Mouse (Mus musculus): ENCODE data around the gene Rab3il1. TPM values are rescaled to one million over a fixed set of nuclear protein-coding genes. Genes with fewer than 3 reads are reported as not detected.

The Rab3il1 gene
- polyA plus RNA-seq (2012; rRNA removed): 21.0 and 26.4 TPM in 2 replicates

DNA sequence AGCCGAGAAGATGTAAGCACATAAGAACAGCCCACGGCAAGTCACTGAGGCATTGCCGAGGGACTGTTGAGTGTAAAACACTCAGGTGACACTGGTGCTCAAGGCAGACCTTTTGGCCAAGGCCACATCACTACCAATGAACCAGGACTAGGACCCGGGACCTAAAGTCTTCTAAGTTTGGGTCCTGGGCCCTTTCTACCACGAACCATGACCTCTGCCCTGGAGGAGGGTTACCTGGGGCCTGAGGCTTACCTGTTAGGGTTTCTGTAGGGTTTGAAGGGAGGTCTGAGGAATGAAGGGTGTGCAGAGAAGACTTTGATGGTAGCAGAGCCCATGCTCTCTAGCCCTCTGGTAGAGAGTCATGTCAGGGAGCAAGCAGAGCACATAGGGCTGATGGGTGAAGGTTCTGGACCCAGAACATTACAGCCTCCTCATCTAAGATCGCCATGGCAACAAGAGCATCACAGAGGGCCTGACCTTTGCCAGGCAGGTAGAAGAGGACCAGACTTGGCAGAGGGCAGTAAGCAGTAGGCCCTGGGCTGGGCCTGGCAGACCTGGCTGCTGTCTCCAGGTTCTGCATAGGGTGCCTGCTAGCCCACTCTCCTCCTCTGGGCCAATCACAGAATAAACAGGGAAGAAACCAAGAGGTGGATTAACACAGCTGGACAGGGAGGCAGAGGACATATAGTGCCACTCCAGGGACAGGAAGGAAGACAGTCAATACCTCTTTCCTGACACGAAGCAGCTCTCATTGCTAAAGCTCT is at the start of gene Rab3il1, which contains the start of gene Best1:
TSS of gene Rab3il1 (plus strand) at position 464 of the 764 bp plus-strand sequence.
TSS of gene Best1 (minus strand) at position 428 of the 764 bp plus-strand sequence.

GRCm38 (mm10) chr19:9980258-9980657 is 21.2 kb upstream of the Rab3il1 start, which contains the start of gene Fth1:
Fth1 (plus strand) TSS chr19:9980598.

GRCm38 (mm10) chr19:10041388-10042148 is 40.1 kb downstream of the Rab3il1 start, which contains the start of gene Fads3:
Fads3 (plus strand) TSS chr19:10041569.

Other genes with a start within 250 kb of the Rab3il1 start
- not detected in 2 replicates for gene Scgb2a2, start 154.1 kb upstream of the Rab3il1 start, polyA plus RNA-seq (2012; rRNA removed)
- gene Incenp, start 102.1 kb upstream of the Rab3il1 start, polyA plus RNA-seq (2012; rRNA removed): 42.0 and 47.0 TPM in 2 replicates
- gene Fth1, start 21.1 kb upstream of the Rab3il1 start, polyA plus RNA-seq (2012; rRNA removed): 769 and 784 TPM in 2 replicates
- 0.91 and 0.99 TPM in 2 replicates for gene Best1, start within 50 bp of the Rab3il1 start, polyA plus RNA-seq (2012; rRNA removed)
- 35.8 and 40.4 TPM in 2 replicates for gene Fads3, start 39.9 kb downstream of the Rab3il1 start, polyA plus RNA-seq (2012; rRNA removed)
- gene Fads2, start 100.1 kb downstream of the Rab3il1 start, polyA plus RNA-seq (2012; rRNA removed): 147 and 162 TPM in 2 replicates
- gene Fads1, start 181.2 kb downstream of the Rab3il1 start, polyA plus RNA-seq (2012; rRNA removed): 125 and 133 TPM in 2 replicates
- 151 TPM in 2 replicates for gene Tmem258, start 202.3 kb downstream of the Rab3il1 start, polyA plus RNA-seq (2012; rRNA removed)
- gene Fen1, start 202.5 kb downstream of the Rab3il1 start, polyA plus RNA-seq (2012; rRNA removed): 28.4 and 35.3 TPM in 2 replicates
- 1.3 and 1.9 TPM in 2 replicates for gene Myrf, start 239.1 kb downstream of the Rab3il1 start, polyA plus RNA-seq (2012; rRNA removed)